Mouse (Mus musculus): ENCODE results near the gene Mamstr. TPM values are rescaled to one million over a fixed set of nuclear protein-coding genes. Genes with fewer than 3 reads are reported as not detected.
"Not testable (repeated sequence)": the region's sequence is repeated elsewhere in the genome, so short reads cannot be mapped to it uniquely, and the experiment has no call there.

Mamstr gene
- total and polyA plus RNA-seq, 2 experiments from 2014 or later = 2.9 to 3.6 TPM

DNA sequence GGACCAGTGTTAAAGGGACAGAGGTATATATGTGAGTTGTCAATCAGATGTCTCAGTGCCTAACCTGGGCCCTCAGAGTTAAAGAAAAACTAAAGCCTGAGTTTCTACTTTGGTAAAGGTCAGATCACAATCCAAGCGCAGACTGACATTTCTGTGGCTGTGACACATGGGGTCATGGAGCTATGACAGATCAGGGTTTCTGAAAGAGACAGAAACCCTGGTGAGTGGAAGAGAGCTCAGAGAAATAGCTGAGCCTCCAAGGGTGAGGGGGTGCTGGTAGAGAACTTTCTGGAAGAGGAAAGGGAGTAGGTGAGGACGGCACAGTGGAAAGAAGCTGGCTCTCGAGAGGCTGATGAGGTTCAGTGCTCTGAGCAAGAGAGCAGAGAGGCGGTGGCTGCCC, 6.9 kb downstream of the Mamstr start:
- H3K9me3 ChIP-seq (ENCODE audit: low read length) = no peaks in the 10 kb centered on the region
- ATAC-seq = no peak
- H3K4me3 ChIP-seq (ENCODE audit: low read length) = no peak overlapping the region
- H3K4me2 ChIP-seq (ENCODE audit: low read depth, low read length) = no peak overlapping the region
- TF ChIP-seq CTCF (IDR thresholded peaks at IDR 0.05; ENCODE audit: low read depth) = no peak
- H3K4me1 ChIP-seq (ENCODE audit: insufficient read depth, low read length) = peaks cover 12% of the 10 kb centered on the region; the same call in 1 of the 2 replicates
- H3K27me3 ChIP-seq (ENCODE audit: insufficient read depth, low read length) = no peaks in the 10 kb centered on the region
- no peak for DNase-seq (ENCODE audit: low spot score)
- 81% methylated on average over 4 of the region's 4 CpGs for WGBS
- no peaks in the 10 kb centered on the region for H3K36me3 ChIP-seq (ENCODE audit: insufficient read depth, low read length)
- H3K27ac ChIP-seq = no peak overlapping the region
- H3K9ac ChIP-seq (replicated peaks; ENCODE audit: low read length) = no peak overlapping the region

DNA sequence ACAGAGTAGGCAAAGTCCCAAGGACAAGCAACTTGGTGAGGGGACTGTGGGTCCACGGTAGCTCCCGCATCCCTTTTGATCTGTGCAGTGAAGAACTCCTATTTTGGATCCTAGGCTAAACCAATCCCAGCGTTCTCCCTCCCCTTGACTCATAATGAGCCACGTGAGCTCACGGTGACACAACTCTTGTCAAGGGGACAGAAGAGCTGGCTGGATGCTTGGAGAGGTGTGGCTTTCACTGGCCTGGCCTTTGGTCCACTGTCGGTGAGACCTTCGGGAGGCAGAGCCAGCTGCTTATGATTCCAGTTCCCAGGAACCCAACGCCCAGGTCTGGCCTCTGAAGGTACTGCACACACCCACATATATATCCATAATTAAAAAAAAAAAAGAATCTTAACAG, 9.6 kb downstream of the Mamstr start:
- ATAC-seq = no peak

GRCm38 (mm10) chr7:45650484-45650883, 10.7 kb downstream of the Mamstr start:
- not testable (repeated sequence) for H3K4me3 ChIP-seq (ENCODE audit: low read length); ATAC-seq; H3K9me3 ChIP-seq (ENCODE audit: low read length); H3K27ac ChIP-seq; DNase-seq (ENCODE audit: low spot score); H3K4me2 ChIP-seq (ENCODE audit: low read depth, low read length); H3K36me3 ChIP-seq (ENCODE audit: insufficient read depth, low read length); H3K27me3 ChIP-seq (ENCODE audit: insufficient read depth, low read length); H3K4me1 ChIP-seq (ENCODE audit: insufficient read depth, low read length); H3K9ac ChIP-seq (replicated peaks; ENCODE audit: low read length)
- WGBS = 96% methylated on average over 19 of the region's 20 CpGs

More for the DNA sequence above, 9.6 kb downstream of the Mamstr start:
- Histone ChIP-seq H3K27me3 (ENCODE audit: insufficient read depth, low read length) (no peaks in the 10 kb centered on the region), H3K4me3 (ENCODE audit: low read length) (no peak overlapping the region), H3K9ac (replicated peaks; ENCODE audit: low read length) (no peak overlapping the region), H3K9me3 (ENCODE audit: low read length) (no peaks in the 10 kb centered on the region), H3K27ac (no peak overlapping the region), H3K36me3 (ENCODE audit: insufficient read depth, low read length) (no peaks in the 10 kb centered on the region), H3K4me1 (ENCODE audit: insufficient read depth, low read length) (no peaks in the 10 kb centered on the region), H3K4me2 (ENCODE audit: low read depth, low read length) (no peak overlapping the region)
- WGBS = 81% methylated on average over 8 of the region's 8 CpGs
- no peak for TF ChIP-seq CTCF (IDR thresholded peaks at IDR 0.05; ENCODE audit: low read depth)
- DNase-seq (ENCODE audit: low spot score) = no peak

- Histone ChIP-seq H3K27me3 (ENCODE audit: insufficient read depth, low read length) (no peaks in the 10 kb centered on the region), H3K9me3 (ENCODE audit: low read length) (no peaks in the 10 kb centered on the region), H3K4me3 (ENCODE audit: low read length) (no peak overlapping the region), H3K27ac (no peak overlapping the region), H3K36me3 (ENCODE audit: insufficient read depth, low read length) (no peaks in the 10 kb centered on the region), H3K9ac (replicated peaks; ENCODE audit: low read length) (no peak overlapping the region), H3K4me1 (ENCODE audit: insufficient read depth, low read length) (no peaks in the 10 kb centered on the region), H3K4me2 (ENCODE audit: low read depth, low read length) (peak overlapping the region; percentile 11)
- TF ChIP-seq CTCF (IDR thresholded peaks at IDR 0.05; ENCODE audit: low read depth) = no peak
- 25% methylated on average over 17 of the region's 17 CpGs for WGBS
- ATAC-seq = peak; percentile 47; the same call in 1 of the 2 replicates
- DNase-seq (ENCODE audit: low spot score) = peak; percentile 24
These were observed 14.8 kb downstream of the Mamstr start for GRCm38 (mm10) chr7:45654424-45655047.

- no peaks in the 10 kb centered on the region for H3K4me1 ChIP-seq (ENCODE audit: insufficient read depth, low read length)
- 79% methylated on average over 11 of the region's 11 CpGs for WGBS
- no peak for TF ChIP-seq CTCF (IDR thresholded peaks at IDR 0.05; ENCODE audit: low read depth)
- H3K36me3 ChIP-seq (ENCODE audit: insufficient read depth, low read length) = no peaks in the 10 kb centered on the region
- no peak overlapping the region for H3K9ac ChIP-seq (replicated peaks; ENCODE audit: low read length)
- H3K4me3 ChIP-seq (ENCODE audit: low read length) = no peak overlapping the region
- no peak overlapping the region for H3K4me2 ChIP-seq (ENCODE audit: low read depth, low read length)
- DNase-seq (ENCODE audit: low spot score) = no peak
- no peaks in the 10 kb centered on the region for H3K9me3 ChIP-seq (ENCODE audit: low read length)
- H3K27ac ChIP-seq = no peak overlapping the region
- no peak for ATAC-seq
- H3K27me3 ChIP-seq (ENCODE audit: insufficient read depth, low read length) = no peaks in the 10 kb centered on the region
These were observed 21.1 kb downstream of the Mamstr start for GRCm38 (mm10) chr7:45660746-45661478.

DNA sequence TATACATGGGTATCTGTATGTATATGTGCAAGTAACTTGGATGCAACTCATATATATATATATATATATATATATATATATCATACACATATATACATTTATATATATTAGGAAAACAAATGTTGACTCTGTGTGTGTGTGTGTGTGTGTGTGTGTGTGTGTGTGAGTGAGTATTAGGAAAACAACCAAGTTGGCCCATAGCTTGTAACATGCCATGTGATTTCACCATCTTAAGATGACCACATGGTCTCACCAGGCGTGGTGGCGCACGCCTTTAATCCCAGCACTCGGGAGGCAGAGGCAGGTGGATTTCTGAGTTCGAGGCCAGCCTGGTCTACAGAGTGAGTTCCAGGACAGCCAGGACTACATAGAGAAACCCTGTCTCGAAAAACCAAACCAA, 21.9 kb downstream of the Mamstr start:
- DNase-seq (ENCODE audit: low spot score); H3K9me3 ChIP-seq (ENCODE audit: low read length); H3K9ac ChIP-seq (replicated peaks; ENCODE audit: low read length); H3K27me3 ChIP-seq (ENCODE audit: insufficient read depth, low read length); ATAC-seq; H3K27ac ChIP-seq; H3K36me3 ChIP-seq (ENCODE audit: insufficient read depth, low read length); H3K4me2 ChIP-seq (ENCODE audit: low read depth, low read length); H3K4me1 ChIP-seq (ENCODE audit: insufficient read depth, low read length); H3K4me3 ChIP-seq (ENCODE audit: low read length): not testable (repeated sequence)
- WGBS = 88% methylated on average over 6 of the region's 6 CpGs
